Mouse (Mus musculus) embryo, embryonic 11 days (tissue): Measurements from ENCODE around the gene Bmp2.

Experiments
- DNase-seq: peaks from one replicate; pipeline ENCODE4 v3.0.0-alpha.2; 2015

Gene Bmp2

GRCm38 (mm10) chr2:133565995-133566710, 14.2 kb downstream of the Bmp2 start:
- DNase-seq = no peak

- no peak for DNase-seq
These were observed 39.8 kb downstream of the Bmp2 start for GRCm38 (mm10) chr2:133591562-133592255.
